Mouse (Mus musculus) forebrain, embryonic 15.5 days (tissue): ENCODE results near the gene Arg2. TPM values are rescaled to one million over a fixed set of nuclear protein-coding genes. Genes with fewer than 3 reads are reported as not detected.
"Not testable (repeated sequence)": the region's sequence is repeated elsewhere in the genome, so short reads cannot be mapped to it uniquely, and the experiment has no call there.

Source experiments
- ATAC-seq: fragments of 200-750 bp; cut with Nextera tagmentation; replicated peaks from 2 replicates; pipeline ENCODE4 v1.8.0; 2017; ENCODE audit warnings: mild to moderate bottlenecking, moderate TSS enrichment, moderate library complexity
- H3K27ac ChIP-seq: fragments of 300-500 bp; sonication (generic); replicated peaks from 2 replicates; pipeline ENCODE4 v1.5.1; 2015; ENCODE audit warnings: mild to moderate bottlenecking, inconsistent platforms
- H3K27me3 ChIP-seq: fragments of 300-500 bp; sonication (generic); 2 replicates; pipeline ENCODE4 v1.6.1; 2015; ENCODE audit warnings: inconsistent platforms
- H3K36me3 ChIP-seq: fragments of 300-500 bp; sonication (generic); 2 replicates; pipeline ENCODE4 v1.6.1; 2015; ENCODE audit warnings: mild to moderate bottlenecking, inconsistent platforms
- H3K4me1 ChIP-seq: fragments of 300-500 bp; sonication (generic); 2 replicates; pipeline ENCODE4 v1.6.1; 2015; ENCODE audit warnings: inconsistent platforms
- H3K4me2 ChIP-seq: fragments of 300-500 bp; sonication (generic); replicated peaks from 2 replicates; pipeline ENCODE4 v1.6.1; 2015; ENCODE audit warnings: mild to moderate bottlenecking, inconsistent platforms
- H3K4me3 ChIP-seq: fragments of 300-500 bp; sonication (generic); 2 replicates; pipeline ENCODE4 v1.5.1; 2015; ENCODE audit warnings: mild to moderate bottlenecking, inconsistent platforms
- H3K9ac ChIP-seq: fragments of 300-500 bp; sonication (generic); replicated peaks from 2 replicates; pipeline ENCODE4 v1.6.1; 2015; ENCODE audit warnings: mild to moderate bottlenecking, inconsistent platforms
- H3K9me3 ChIP-seq: fragments of 300-500 bp; sonication (generic); 2 replicates; pipeline ENCODE4 v1.6.1; 2016; ENCODE audit warnings: inconsistent platforms
- WGBS: fragments of 180-500 bp; shearing (Covaris S2); methylation state at CpG from one replicate; pipeline ENCODE4 v1.1.7; 2015; ENCODE audit warnings: mixed read lengths; 5-methylcytosine and 5-hydroxymethylcytosine counted together
- polyA plus RNA-seq: library from polyadenylated mRNA; unstranded; fragments of >200 nt; fragmentation: Nextera tagmentation; extraction: Ambion mirVana; gene quantifications from 2 replicates; pipeline ENCODE4 v1.2.1, GENCODE M21; 2015

Arg2 gene
- polyA plus RNA-seq, 1 experiment from 2014 or later: 15.3 TPM

DNA sequence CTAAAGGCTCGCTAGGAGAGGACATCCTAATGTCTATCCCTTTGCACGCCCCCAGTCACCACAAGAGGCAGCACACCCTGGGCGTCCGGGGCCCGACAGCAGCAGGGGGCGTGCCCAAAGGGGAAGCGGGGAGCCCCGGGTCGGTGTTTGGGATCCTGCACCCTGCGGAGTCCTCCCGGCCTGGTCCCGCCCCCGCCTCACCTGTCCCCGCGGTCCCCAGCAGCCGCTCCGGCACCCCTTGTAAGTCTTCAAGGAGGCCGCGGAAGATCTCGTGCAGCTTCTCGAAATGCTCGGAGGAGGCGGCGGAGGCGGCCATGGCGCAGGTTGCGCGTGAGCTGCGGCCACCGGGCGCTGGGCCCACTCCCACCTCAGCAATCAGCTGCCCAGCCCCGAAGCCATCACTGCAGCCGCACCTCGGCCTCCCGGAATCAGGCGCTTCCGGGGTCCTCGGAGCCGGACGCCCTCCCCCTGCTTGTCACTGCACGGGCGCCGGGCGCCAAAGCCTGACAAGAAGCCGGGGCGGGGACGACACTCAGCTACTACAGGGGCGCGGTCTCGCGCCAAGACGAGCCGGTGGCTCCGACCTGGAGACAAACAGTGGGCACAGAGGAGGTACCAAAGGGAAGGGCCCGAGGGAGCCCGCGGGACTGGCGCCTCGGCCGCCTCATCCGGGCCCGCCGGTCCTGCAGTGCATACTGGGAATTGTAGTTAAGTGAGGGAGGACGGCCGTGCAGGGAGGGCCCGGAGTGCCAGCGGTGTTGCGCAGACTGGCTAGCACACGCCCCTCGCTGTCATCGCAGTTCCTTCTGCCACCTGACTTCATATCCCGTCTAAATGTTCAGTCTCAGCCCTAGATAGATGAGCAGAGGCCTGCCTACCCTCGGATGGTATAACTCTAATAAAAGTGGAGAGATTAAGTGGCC is 41.7 kb downstream of the Arg2 start, which contains the start of gene Vti1b:
TSS of gene Vti1b (minus strand) at position 649 of the 923 bp plus-strand sequence.
- peak; percentile 99 for ATAC-seq
- under 1% methylated on average over 73 of the region's 73 CpGs for WGBS

DNA sequence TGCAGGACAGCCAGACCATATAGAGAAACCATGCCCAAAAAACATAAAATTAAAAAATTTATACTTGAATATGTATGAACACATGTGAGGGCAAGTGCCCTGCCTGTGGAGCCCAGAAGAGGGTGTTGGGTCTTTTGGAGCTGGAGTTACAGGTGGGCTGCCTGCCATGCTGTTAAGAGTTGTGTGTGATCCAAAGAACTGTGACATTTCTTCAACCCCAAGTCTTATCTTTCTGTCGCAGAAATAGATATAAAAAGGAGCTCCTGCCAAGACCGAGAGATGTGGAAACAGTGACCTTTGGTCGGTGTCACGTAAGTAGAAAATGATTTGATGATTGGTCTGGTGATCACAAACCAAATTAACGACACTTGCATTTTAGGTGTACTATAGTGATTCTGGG is 43.1 kb downstream of the Arg2 start:
- ATAC-seq: no peak
- H3K4me2 ChIP-seq: no peak overlapping the region
- no peaks in the 10 kb centered on the region for H3K9me3 ChIP-seq
- no peak overlapping the region for H3K9ac ChIP-seq
- H3K4me3 ChIP-seq: no peak overlapping the region
- H3K4me1 ChIP-seq: peaks cover 25% of the 10 kb centered on the region
- no peak overlapping the region for H3K27ac ChIP-seq
- H3K27me3 ChIP-seq: no peaks in the 10 kb centered on the region
- peaks cover 25% of the 10 kb centered on the region for H3K36me3 ChIP-seq
- 86% methylated on average over 5 of the region's 5 CpGs for WGBS

More for the DNA sequence above, 41.7 kb downstream of the Arg2 start, which contains the start of gene Vti1b:
- peak within 1 kb of the TSS; percentile 63 for H3K4me2 ChIP-seq
- peak within 1 kb of the TSS; percentile 97 for H3K27ac ChIP-seq
- peak within 1 kb of the TSS; percentile 91 for H3K4me3 ChIP-seq
- peak within 1 kb of the TSS; percentile 89 for H3K9ac ChIP-seq
- H3K4me1 ChIP-seq: peaks cover 25% of the 10 kb centered on the region
- H3K9me3 ChIP-seq: no peaks in the 10 kb centered on the region
- no peaks in the 10 kb centered on the region for H3K27me3 ChIP-seq
- H3K36me3 ChIP-seq: peaks cover 21% of the 10 kb centered on the region

- 95% methylated on average over 5 of the region's 5 CpGs for WGBS
- no peak for ATAC-seq
- Histone ChIP-seq H3K9ac (no peak overlapping the region), H3K4me2 (no peak overlapping the region), H3K9me3 (no peaks in the 10 kb centered on the region), H3K27me3 (no peaks in the 10 kb centered on the region), H3K27ac (no peak overlapping the region), H3K36me3 (peaks cover 34% of the 10 kb centered on the region), H3K4me3 (no peak overlapping the region), H3K4me1 (peaks cover 12% of the 10 kb centered on the region)
These were observed 45.4 kb downstream of the Arg2 start for GRCm38 (mm10) chr12:79175998-79176397.

GRCm38 (mm10) chr12:79185160-79185559 is 54.6 kb downstream of the Arg2 start:
- Histone ChIP-seq H3K4me1 (peaks cover 11% of the 10 kb centered on the region), H3K36me3 (peaks cover 73% of the 10 kb centered on the region)
- not testable (repeated sequence) for H3K27ac ChIP-seq, H3K27me3 ChIP-seq, H3K4me2 ChIP-seq, ATAC-seq, H3K9me3 ChIP-seq, H3K9ac ChIP-seq, H3K4me3 ChIP-seq
- WGBS: 92% methylated on average over 5 of the region's 6 CpGs

DNA sequence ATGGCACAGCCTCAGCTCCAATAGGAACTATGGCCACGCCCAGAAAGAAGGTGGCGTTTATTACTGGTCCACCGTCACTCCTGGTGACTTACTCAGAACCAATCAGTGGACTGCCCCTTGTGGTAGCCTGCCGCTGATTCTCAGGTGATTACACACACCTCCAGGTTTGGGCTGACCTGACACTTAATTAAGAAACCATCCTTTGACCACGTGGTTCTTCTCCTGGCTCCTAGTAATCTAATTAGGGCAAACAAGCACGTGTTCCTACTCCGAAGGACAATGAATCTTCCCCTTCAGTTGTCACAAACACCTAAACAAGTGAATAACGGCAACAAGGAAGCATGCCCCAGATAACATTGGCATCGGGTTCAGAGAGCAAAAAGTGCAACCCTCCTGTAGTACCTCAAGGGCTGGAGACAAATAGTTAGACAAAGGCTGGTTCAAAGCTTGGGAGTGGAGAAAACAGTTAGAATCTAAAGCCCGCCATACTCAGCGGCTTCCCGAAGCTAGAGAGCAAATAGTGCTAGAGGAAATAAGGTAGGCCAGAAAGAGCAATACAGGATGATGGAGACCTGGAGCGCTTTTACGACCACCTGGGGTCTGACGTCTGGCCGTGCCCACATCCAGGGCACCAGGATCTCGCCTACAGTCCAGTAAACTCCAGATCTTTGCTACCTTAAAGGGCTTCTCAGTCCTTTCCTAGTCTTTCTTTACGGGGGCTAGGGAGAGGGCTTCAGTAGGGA is 60.5 kb downstream of the Arg2 start:
- WGBS: under 1% methylated on average over 18 of the region's 18 CpGs
- peak; percentile 95 for ATAC-seq
- Histone ChIP-seq H3K27ac (peak overlapping the region; percentile 83), H3K4me1 (peaks cover 22% of the 10 kb centered on the region), H3K9ac (peak overlapping the region; percentile 73), H3K36me3 (peaks cover 22% of the 10 kb centered on the region), H3K9me3 (no peaks in the 10 kb centered on the region), H3K4me2 (peak overlapping the region; percentile 76), H3K4me3 (peak overlapping the region; percentile 77), H3K27me3 (no peaks in the 10 kb centered on the region)

- peak overlapping the region; percentile 83 for H3K27ac ChIP-seq
- no peaks in the 10 kb centered on the region for H3K9me3 ChIP-seq
- peaks cover 16% of the 10 kb centered on the region for H3K36me3 ChIP-seq
- H3K4me2 ChIP-seq: peak overlapping the region; percentile 76
- H3K4me1 ChIP-seq: peaks cover 22% of the 10 kb centered on the region
- peak; percentile 91 for ATAC-seq
- no peaks in the 10 kb centered on the region for H3K27me3 ChIP-seq
- peak overlapping the region; percentile 73 for H3K9ac ChIP-seq
- peak overlapping the region; percentile 77 for H3K4me3 ChIP-seq
- WGBS: 6% methylated on average over 14 of the region's 14 CpGs
These were observed 61.1 kb downstream of the Arg2 start for GRCm38 (mm10) chr12:79191701-79192100.

GRCm38 (mm10) chr12:79192193-79192592 is 61.6 kb downstream of the Arg2 start, which contains the start of gene Rdh11:
Gene Rdh11, minus strand, starts transcription at chr12:79192293.
- peak within 1 kb of the TSS; percentile 83 for H3K27ac ChIP-seq
- 69% methylated on average over 6 of the region's 6 CpGs for WGBS
- H3K9ac ChIP-seq: peak within 1 kb of the TSS; percentile 73
- peak within 1 kb of the TSS; percentile 76 for H3K4me2 ChIP-seq
- ATAC-seq: no peak
- H3K9me3 ChIP-seq: no peaks in the 10 kb centered on the region
- H3K4me3 ChIP-seq: peak within 1 kb of the TSS; percentile 77
- H3K27me3 ChIP-seq: no peaks in the 10 kb centered on the region
- H3K4me1 ChIP-seq: peaks cover 22% of the 10 kb centered on the region
- H3K36me3 ChIP-seq: peaks cover 11% of the 10 kb centered on the region

GRCm38 (mm10) chr12:79193441-79193840 is 62.9 kb downstream of the Arg2 start:
- Histone ChIP-seq H3K36me3 (peaks cover under 1% of the 10 kb centered on the region; the same call in 1 of the 2 replicates), H3K27me3 (no peaks in the 10 kb centered on the region), H3K9me3 (no peaks in the 10 kb centered on the region), H3K4me1 (peaks cover 22% of the 10 kb centered on the region), H3K9ac (no peak overlapping the region), H3K27ac (no peak overlapping the region), H3K4me3 (no peak overlapping the region), H3K4me2 (no peak overlapping the region)
- ATAC-seq: no peak
- 2% methylated on average over 3 of the region's 3 CpGs for WGBS

GRCm38 (mm10) chr12:79197105-79197504 is 66.5 kb downstream of the Arg2 start:
- H3K4me3 ChIP-seq: no peak overlapping the region
- no peak overlapping the region for H3K4me2 ChIP-seq
- ATAC-seq: no peak
- no peaks in the 10 kb centered on the region for H3K36me3 ChIP-seq
- H3K27me3 ChIP-seq: no peaks in the 10 kb centered on the region
- no peaks in the 10 kb centered on the region for H3K9me3 ChIP-seq
- H3K9ac ChIP-seq: no peak overlapping the region
- WGBS: 84% methylated on average over 5 of the region's 5 CpGs
- H3K27ac ChIP-seq: no peak overlapping the region
- H3K4me1 ChIP-seq: 0 out of 2 replicates have a peak, but pooled peaks cover under 1% of the 10 kb centered on the region

DNA sequence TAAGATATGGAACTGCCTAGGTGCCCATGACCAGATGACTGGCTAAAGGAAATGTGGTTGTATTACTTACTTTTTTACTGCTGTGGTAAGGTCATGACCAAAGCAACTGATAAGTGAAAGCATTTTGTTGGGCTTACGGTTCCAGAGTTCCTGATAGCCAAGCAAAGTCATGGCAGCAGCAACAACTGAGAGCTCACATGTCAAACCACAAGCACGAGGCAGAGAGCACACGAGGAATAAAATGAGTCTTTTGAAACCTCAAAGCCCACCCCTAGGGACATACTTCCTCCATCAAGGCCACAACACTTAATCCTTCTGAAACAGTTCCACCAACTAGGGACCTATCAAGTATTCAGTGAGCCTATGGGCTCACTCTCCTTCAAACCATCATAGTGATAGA is 71.3 kb downstream of the Arg2 start:
- Histone ChIP-seq H3K4me3 (no peak overlapping the region), H3K4me1 (no peaks in the 10 kb centered on the region), H3K4me2 (no peak overlapping the region), H3K27me3 (no peaks in the 10 kb centered on the region), H3K9me3 (no peaks in the 10 kb centered on the region), H3K36me3 (no peaks in the 10 kb centered on the region), H3K9ac (no peak overlapping the region), H3K27ac (no peak overlapping the region)
- WGBS: 89% methylated on average over 3 of the region's 3 CpGs
- no peak for ATAC-seq
